Mouse (Mus musculus) liver, embryonic 14.5 days (tissue): ENCODE measurements at regions not wholly inside any gene's neighbourhood (a gene's known extent, or its start where the extent isn't known, plus 50 kb on each side); places are given as distances from the start of the nearest gene placed in this dataset.

Experiments used
- CTCF ChIP-seq: IDR thresholded peaks from 2 replicates; pipeline ENCODE4 v1.5.1; 2016; ENCODE audit warnings: antibody characterized with exemption, low read depth, control low read depth
- EP300 ChIP-seq: IDR thresholded peaks from 2 replicates; pipeline ENCODE4 v1.6.1; 2016; ENCODE audit warnings: antibody characterized with exemption, low read depth

- TF ChIP-seq CTCF, result no peak
- no peak for TF ChIP-seq EP300
These were observed 190.9 kb upstream of the Tbc1d5 start for GRCm38 (mm10) chr17:51370085-51370484.
